Mouse (Mus musculus): ENCODE measurements around the gene Ntmt1.

DNA sequence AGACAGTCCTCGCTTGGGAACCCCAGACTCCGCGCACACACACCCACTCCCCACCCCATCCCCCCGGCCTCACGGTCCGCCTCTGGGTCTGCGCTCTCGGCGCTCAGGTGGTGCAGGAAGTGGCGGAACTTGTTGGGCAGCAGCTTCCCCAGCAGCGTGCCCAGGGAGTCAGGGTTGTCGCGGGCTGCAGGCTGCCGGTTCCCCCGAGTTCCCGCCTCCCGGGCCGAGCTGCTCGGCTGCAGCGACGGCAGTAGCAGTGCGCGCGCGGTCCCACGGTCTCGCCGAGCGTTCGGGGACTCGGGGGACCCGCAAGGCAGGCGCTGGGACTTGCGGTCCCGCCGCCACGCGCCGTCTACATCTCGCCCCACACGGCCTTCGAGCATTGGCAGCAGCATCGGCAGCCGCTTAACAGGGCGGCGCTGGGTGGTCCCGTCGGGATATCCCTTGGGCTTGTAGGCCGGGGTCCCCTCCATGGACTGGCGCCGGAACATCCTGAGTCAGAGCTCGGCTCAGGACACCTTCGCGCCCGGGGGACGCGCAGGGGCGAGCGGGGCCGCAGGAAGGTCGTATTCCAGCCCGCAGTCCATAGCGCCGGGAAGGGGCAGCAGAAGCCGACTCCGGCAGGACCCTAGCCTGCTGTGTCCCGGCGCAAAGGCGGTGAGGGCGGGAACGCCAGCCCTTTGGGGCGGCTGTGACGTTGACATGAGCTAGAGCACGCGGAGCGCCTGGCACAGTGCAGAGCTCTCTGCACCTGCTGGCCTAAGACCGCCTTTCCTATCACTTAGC lies 6.4 kb upstream of the Ntmt1 start:
- no peak for TF ChIP-seq CTCF (IDR thresholded peaks at IDR 0.05; ENCODE audit: low read depth)
- no peak for TF ChIP-seq EP300 (IDR thresholded peaks at IDR 0.05; ENCODE audit: low read depth)

All from liver, postnatal 0 days (tissue).